Mouse (Mus musculus): ENCODE results near the gene Hist1h2br. TPM values are rescaled to one million over a fixed set of nuclear protein-coding genes. Genes with fewer than 3 reads are reported as not detected.
A peak's percentile ranks its signal among the peaks of the same experiment; 100 is the strongest.
"Not testable (repeated sequence)": the region's sequence is repeated elsewhere in the genome, so short reads cannot be mapped to it uniquely, and the experiment has no call there.

The Hist1h2br gene
- total and polyA plus RNA-seq, 2 experiments from 2014 or later: 4.0 to 112 TPM

- DNase-seq (ENCODE audit: low spot score); H3K4me2 ChIP-seq (ENCODE audit: low read depth, low read length, poor library complexity, severe bottlenecking); H3K4me1 ChIP-seq (ENCODE audit: insufficient read depth, low read length); H3K9ac ChIP-seq (replicated peaks; ENCODE audit: low read length, poor library complexity, severe bottlenecking); ATAC-seq (ENCODE audit: low FRiP score); H3K27me3 ChIP-seq (ENCODE audit: insufficient read depth, low read length); H3K27ac ChIP-seq (ENCODE audit: low read depth, low read length); H3K4me3 ChIP-seq (ENCODE audit: low read depth, low read length); H3K9me3 ChIP-seq (ENCODE audit: low read length); H3K36me3 ChIP-seq (ENCODE audit: insufficient read depth, low read length): not testable (repeated sequence)
- WGBS: 64% methylated on average over 7 of the region's 16 CpGs
These were observed 13.3 kb upstream of the Hist1h2br start for GRCm38 (mm10) chr13:21820082-21820890.

- H3K9ac ChIP-seq (replicated peaks; ENCODE audit: low read length, poor library complexity, severe bottlenecking): no peak overlapping the region
- H3K4me3 ChIP-seq (ENCODE audit: low read depth, low read length): no peak overlapping the region
- H3K27ac ChIP-seq (ENCODE audit: low read depth, low read length): no peak overlapping the region
- H3K9me3 ChIP-seq (ENCODE audit: low read length): no peaks in the 10 kb centered on the region
- H3K4me1 ChIP-seq (ENCODE audit: insufficient read depth, low read length): no peaks in the 10 kb centered on the region
- no peaks in the 10 kb centered on the region for H3K36me3 ChIP-seq (ENCODE audit: insufficient read depth, low read length)
- ATAC-seq (ENCODE audit: low FRiP score) (no peak), DNase-seq (ENCODE audit: low spot score) (no peak)
- no peak for TF ChIP-seq CTCF (IDR thresholded peaks at IDR 0.05)
- 84% methylated on average over 3 of the region's 3 CpGs for WGBS
- H3K27me3 ChIP-seq (ENCODE audit: insufficient read depth, low read length): no peaks in the 10 kb centered on the region
- H3K4me2 ChIP-seq (ENCODE audit: low read depth, low read length, poor library complexity, severe bottlenecking): no peak overlapping the region
These were observed 5.0 kb upstream of the Hist1h2br start for GRCm38 (mm10) chr13:21828511-21828910.

DNA sequence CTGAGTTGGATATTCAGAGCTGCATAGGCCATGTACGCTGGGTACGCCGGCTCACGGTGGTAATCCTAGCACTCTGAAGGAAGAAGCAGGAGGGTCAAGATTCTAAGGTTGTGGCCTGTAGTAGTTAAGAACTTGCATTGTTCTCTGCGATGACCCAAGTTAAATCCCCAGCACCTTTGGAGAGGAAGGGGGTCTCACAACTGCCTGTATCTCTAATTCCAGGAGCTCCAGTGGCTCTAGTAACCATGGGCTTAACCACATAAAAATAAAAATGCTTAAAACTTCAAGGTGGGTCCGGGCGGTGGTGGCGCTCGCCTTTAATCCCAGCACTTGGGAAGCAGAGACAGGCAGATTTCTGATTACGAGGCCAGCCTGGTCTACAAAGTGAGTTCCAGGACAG is 3.2 kb upstream of the Hist1h2br start:
- no peak for TF ChIP-seq CTCF (IDR thresholded peaks at IDR 0.05)
- Histone ChIP-seq H3K4me2 (ENCODE audit: low read depth, low read length, poor library complexity, severe bottlenecking) (no peak overlapping the region), H3K9ac (replicated peaks; ENCODE audit: low read length, poor library complexity, severe bottlenecking) (no peak overlapping the region), H3K27ac (ENCODE audit: low read depth, low read length) (no peak overlapping the region), H3K4me1 (ENCODE audit: insufficient read depth, low read length) (no peaks in the 10 kb centered on the region), H3K36me3 (ENCODE audit: insufficient read depth, low read length) (no peaks in the 10 kb centered on the region), H3K4me3 (ENCODE audit: low read depth, low read length) (no peak overlapping the region), H3K27me3 (ENCODE audit: insufficient read depth, low read length) (no peaks in the 10 kb centered on the region), H3K9me3 (ENCODE audit: low read length) (no peaks in the 10 kb centered on the region)
- ATAC-seq (ENCODE audit: low FRiP score): no peak
- DNase-seq (ENCODE audit: low spot score): no peak
- WGBS: 85% methylated on average over 10 of the region's 10 CpGs

DNA sequence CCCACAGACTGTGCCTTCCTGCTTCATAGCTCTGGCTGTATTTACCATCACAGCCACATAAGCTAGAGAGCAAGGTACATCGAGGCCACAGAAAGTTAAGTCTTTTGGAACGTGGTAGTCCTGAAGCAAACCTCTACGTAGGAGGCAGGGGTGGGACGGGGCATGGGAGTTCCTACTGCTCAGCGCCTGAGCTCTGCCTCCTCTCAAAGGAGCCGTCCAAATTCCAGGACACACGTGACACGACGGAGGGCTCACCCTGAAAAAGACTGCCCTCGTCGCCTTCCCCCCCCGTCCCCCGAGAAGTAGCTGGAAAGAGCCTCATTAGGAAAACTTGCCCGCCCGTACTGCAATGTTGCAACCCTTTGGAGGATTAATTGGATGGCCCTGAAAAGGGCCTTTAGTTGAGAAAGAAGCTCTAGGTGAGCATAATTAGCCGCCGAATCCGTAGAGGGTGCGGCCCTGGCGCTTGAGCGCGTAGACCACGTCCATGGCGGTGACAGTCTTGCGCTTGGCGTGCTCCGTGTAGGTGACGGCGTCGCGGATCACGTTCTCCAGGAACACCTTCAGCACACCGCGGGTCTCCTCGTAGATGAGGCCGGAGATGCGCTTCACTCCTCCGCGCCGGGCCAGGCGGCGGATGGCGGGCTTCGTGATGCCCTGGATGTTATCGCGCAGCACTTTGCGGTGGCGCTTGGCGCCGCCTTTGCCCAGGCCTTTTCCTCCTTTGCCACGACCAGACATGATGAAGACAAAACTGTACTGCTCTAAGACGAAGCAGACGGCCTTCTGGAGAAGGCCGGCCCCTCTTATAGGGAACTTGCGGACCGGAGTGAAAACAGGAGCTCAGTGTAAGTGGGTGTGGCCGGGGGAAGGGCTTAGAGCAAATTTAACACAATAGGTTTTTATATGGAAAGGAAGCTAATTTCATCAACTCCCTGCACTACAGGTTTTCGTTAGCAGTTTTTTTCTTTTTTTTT is 1.8 kb upstream of the Hist1h2br start, which contains the start of gene Hist1h4n:
Gene Hist1h4n (minus strand): TSS at position 779 of the 977 bp plus-strand sequence.
- H3K4me3 ChIP-seq (ENCODE audit: low read depth, low read length); DNase-seq (ENCODE audit: low spot score): not testable (repeated sequence)
- peak; percentile 83 for ATAC-seq (ENCODE audit: low FRiP score)

GRCm38 (mm10) chr13:21840508-21840907 is 7.0 kb downstream of the Hist1h2br start:
- WGBS: no CpG with 5 or more reads among the region's 4 CpGs
- H3K4me3 ChIP-seq (ENCODE audit: low read depth, low read length); DNase-seq (ENCODE audit: low spot score): not testable (repeated sequence)

More for the DNA sequence above, 1.8 kb upstream of the Hist1h2br start, which contains the start of gene Hist1h4n:
- under 1% methylated on average over 22 of the region's 58 CpGs for WGBS
- not testable (repeated sequence) for H3K9ac ChIP-seq (replicated peaks; ENCODE audit: low read length, poor library complexity, severe bottlenecking); H3K27ac ChIP-seq (ENCODE audit: low read depth, low read length); H3K36me3 ChIP-seq (ENCODE audit: insufficient read depth, low read length); H3K4me1 ChIP-seq (ENCODE audit: insufficient read depth, low read length); H3K9me3 ChIP-seq (ENCODE audit: low read length); H3K27me3 ChIP-seq (ENCODE audit: insufficient read depth, low read length)
- peak within 1 kb of the TSS; percentile 22; the same call in 1 of the 2 replicates for H3K4me2 ChIP-seq (ENCODE audit: low read depth, low read length, poor library complexity, severe bottlenecking)

GRCm38 (mm10) chr13:21846356-21846755 is 12.8 kb downstream of the Hist1h2br start:
- not testable (repeated sequence) for H3K9me3 ChIP-seq (ENCODE audit: low read length); H3K36me3 ChIP-seq (ENCODE audit: insufficient read depth, low read length); ATAC-seq (ENCODE audit: low FRiP score); DNase-seq (ENCODE audit: low spot score); H3K4me3 ChIP-seq (ENCODE audit: low read depth, low read length); H3K9ac ChIP-seq (replicated peaks; ENCODE audit: low read length, poor library complexity, severe bottlenecking); H3K4me1 ChIP-seq (ENCODE audit: insufficient read depth, low read length); H3K27ac ChIP-seq (ENCODE audit: low read depth, low read length); H3K4me2 ChIP-seq (ENCODE audit: low read depth, low read length, poor library complexity, severe bottlenecking); H3K27me3 ChIP-seq (ENCODE audit: insufficient read depth, low read length)

More at GRCm38 (mm10) chr13:21840508-21840907, 7.0 kb downstream of the Hist1h2br start:
- H3K36me3 ChIP-seq (ENCODE audit: insufficient read depth, low read length); H3K9me3 ChIP-seq (ENCODE audit: low read length); H3K27me3 ChIP-seq (ENCODE audit: insufficient read depth, low read length); H3K9ac ChIP-seq (replicated peaks; ENCODE audit: low read length, poor library complexity, severe bottlenecking); H3K27ac ChIP-seq (ENCODE audit: low read depth, low read length); H3K4me2 ChIP-seq (ENCODE audit: low read depth, low read length, poor library complexity, severe bottlenecking); H3K4me1 ChIP-seq (ENCODE audit: insufficient read depth, low read length): not testable (repeated sequence)
- ATAC-seq (ENCODE audit: low FRiP score): 0 out of 2 replicates have a peak, but pooled peaks have one; percentile 65

Measured in midbrain, postnatal 0 days (tissue).